Mouse (Mus musculus) midbrain, embryonic 16.5 days (tissue): ENCODE data around the gene Pkd1. TPM values are rescaled to one million over a fixed set of nuclear protein-coding genes. Genes with fewer than 3 reads are reported as not detected.

ENCODE experiments used
- ATAC-seq: fragments of 200-750 bp; cut with Nextera tagmentation; 2 replicates; pipeline ENCODE4 v1.8.0; 2017; ENCODE audit warnings: moderate TSS enrichment
- H3K27ac ChIP-seq: fragments of 300-500 bp; sonication (generic); 2 replicates; pipeline ENCODE4 v1.5.1; 2014; ENCODE audit warnings: mild to moderate bottlenecking, low read length, mixed read lengths
- H3K27me3 ChIP-seq: fragments of 300-500 bp; sonication (generic); 2 replicates; pipeline ENCODE4 v1.6.1; 2014; ENCODE audit warnings: low read depth, low read length, mixed read lengths; ENCODE audit not compliant: control insufficient read depth, insufficient read depth
- H3K36me3 ChIP-seq: fragments of 300-500 bp; sonication (generic); 2 replicates; pipeline ENCODE4 v1.6.1; 2014; ENCODE audit warnings: mild to moderate bottlenecking, low read length, moderate library complexity, mixed read lengths; ENCODE audit not compliant: control insufficient read depth, insufficient read depth
- H3K4me1 ChIP-seq: fragments of 300-500 bp; sonication (generic); 2 replicates; pipeline ENCODE4 v1.6.1; 2014; ENCODE audit warnings: mild to moderate bottlenecking, low read length, mixed read lengths; ENCODE audit not compliant: control insufficient read depth, insufficient read depth
- H3K4me2 ChIP-seq: fragments of 300-500 bp; sonication (generic); 2 replicates; pipeline ENCODE4 v1.6.1; 2014; ENCODE audit warnings: mild to moderate bottlenecking, low read length, mixed read lengths
- H3K4me3 ChIP-seq: fragments of 300-500 bp; sonication (generic); 2 replicates; pipeline ENCODE4 v1.5.1; 2014; ENCODE audit warnings: low read depth, mild to moderate bottlenecking, low read length, moderate library complexity, mixed read lengths
- H3K9ac ChIP-seq: fragments of 300-500 bp; sonication (generic); 2 replicates; pipeline ENCODE4 v1.6.1; 2014; ENCODE audit warnings: low read depth, low read length, mixed read lengths
- H3K9me3 ChIP-seq: fragments of 300-500 bp; sonication (generic); replicated peaks from 2 replicates; pipeline ENCODE4 v1.6.1; 2014; ENCODE audit warnings: mild to moderate bottlenecking, low read length, mixed read lengths; ENCODE audit not compliant: control insufficient read depth, poor library complexity, severe bottlenecking
- WGBS: fragments of 180-500 bp; shearing (Covaris S2); extraction: QIAGEN DNeasy Blood & Tissue Kit; methylation state at CpG from one replicate; pipeline ENCODE4 v1.1.7; 2014; 5-methylcytosine and 5-hydroxymethylcytosine counted together
- polyA plus RNA-seq: library from polyadenylated mRNA; unstranded; fragments of >200 nt; fragmentation: Nextera tagmentation; extraction: Ambion mirVana; gene quantifications from 2 replicates; pipeline ENCODE4 v1.2.1, GENCODE M21; 2015

Pkd1 gene
- polyA plus RNA-seq, 1 experiment from 2014 or later: 20.1 TPM

DNA sequence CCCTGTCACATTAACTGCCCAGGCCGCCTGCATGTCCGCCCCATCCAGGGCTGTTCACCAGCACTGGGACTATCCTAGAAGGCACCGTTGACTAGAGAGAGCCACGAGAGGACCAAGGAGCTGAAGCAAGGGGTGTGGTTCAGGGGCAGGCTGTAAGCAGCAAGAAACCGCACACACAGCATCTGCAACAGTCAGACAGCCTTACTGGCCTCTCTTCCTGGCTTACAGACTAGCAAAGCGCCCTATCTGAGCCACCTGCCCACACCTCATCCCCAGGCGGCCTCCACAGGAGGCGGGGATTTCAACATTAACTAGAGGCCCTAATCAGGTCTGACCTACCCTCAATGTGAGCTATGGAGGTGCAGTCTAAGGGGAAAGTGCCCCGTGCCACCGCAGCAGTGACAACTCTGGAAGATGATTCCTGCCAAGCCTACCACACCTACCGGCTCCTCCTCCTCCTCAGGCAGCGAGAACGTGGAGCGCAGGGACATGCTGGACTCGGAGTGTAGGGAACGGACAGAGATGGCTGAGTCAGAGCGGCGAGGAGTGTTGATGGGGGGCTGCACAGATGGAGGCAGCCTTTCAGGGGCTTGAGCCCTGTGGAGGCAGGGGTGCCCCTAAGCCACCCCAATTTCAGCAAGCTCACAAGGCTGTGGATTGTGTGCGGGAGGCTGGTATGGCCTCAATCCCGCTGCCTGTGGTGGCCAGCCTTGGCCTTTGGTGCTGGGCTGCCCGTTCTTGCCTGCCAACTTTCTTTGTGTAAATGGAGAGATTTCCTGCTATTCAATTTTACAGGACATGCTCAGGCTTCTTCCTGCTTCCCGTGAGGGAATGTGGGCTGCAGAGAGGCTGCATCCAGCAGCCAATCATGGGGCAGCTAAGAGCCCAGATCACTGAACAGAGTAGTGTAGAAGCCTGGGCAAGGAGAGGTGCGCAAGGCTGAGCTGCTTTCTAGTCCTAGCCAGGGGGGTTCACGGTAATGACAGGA lies 35.1 kb upstream of the Pkd1 start:
- Histone ChIP-seq H3K27ac (no peak overlapping the region; the same call in 1 of the 2 replicates), H3K4me1 (no peaks in the 10 kb centered on the region)

GRCm38 (mm10) chr17:24520450-24520849 lies 29.2 kb upstream of the Pkd1 start:
- 95% methylated on average over 4 of the region's 4 CpGs for WGBS
- Histone ChIP-seq H3K36me3 (peaks cover 21% of the 10 kb centered on the region), H3K9me3 (no peaks in the 10 kb centered on the region), H3K4me2 (no peak overlapping the region), H3K4me3 (no peak overlapping the region), H3K9ac (no peak overlapping the region), H3K27ac (no peak overlapping the region), H3K27me3 (no peaks in the 10 kb centered on the region), H3K4me1 (no peaks in the 10 kb centered on the region)
- ATAC-seq: no peak

More for the DNA sequence above, 35.1 kb upstream of the Pkd1 start:
- H3K9me3 ChIP-seq: no peaks in the 10 kb centered on the region
- H3K9ac ChIP-seq: no peak overlapping the region
- peaks cover 43% of the 10 kb centered on the region for H3K36me3 ChIP-seq
- H3K4me2 ChIP-seq: no peak overlapping the region
- H3K27me3 ChIP-seq: no peaks in the 10 kb centered on the region
- WGBS: 88% methylated on average over 24 of the region's 24 CpGs
- ATAC-seq: no peak
- no peak overlapping the region for H3K4me3 ChIP-seq

DNA sequence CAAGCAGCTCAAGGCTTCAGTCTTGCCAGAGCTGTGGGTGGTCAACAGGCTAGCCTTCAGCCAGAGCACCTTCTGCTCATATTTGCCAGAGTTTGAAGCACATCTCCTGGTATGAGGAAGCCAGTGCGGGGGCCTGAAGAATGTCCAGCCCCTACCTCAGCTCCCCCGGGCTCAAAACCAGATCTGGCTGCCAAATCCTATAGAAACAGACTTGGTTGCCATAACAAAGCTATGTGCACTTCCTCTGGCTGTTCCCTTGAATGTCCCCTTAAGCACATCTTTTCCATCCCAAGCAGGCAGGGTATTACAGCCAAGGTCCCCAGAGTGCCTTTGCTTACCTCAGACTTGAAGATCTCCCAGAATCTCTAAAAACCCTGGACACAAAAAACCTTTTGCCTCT lies 24.9 kb upstream of the Pkd1 start:
- no peak overlapping the region for H3K4me3 ChIP-seq
- H3K9me3 ChIP-seq: no peaks in the 10 kb centered on the region
- no peak overlapping the region for H3K9ac ChIP-seq
- ATAC-seq: no peak
- 84% methylated on average over 2 of the region's 2 CpGs for WGBS
- H3K4me1 ChIP-seq: peaks cover 23% of the 10 kb centered on the region
- H3K36me3 ChIP-seq: no peaks in the 10 kb centered on the region; the same call in 1 of the 2 replicates
- H3K27me3 ChIP-seq: no peaks in the 10 kb centered on the region
- H3K4me2 ChIP-seq: no peak overlapping the region
- H3K27ac ChIP-seq: no peak overlapping the region

DNA sequence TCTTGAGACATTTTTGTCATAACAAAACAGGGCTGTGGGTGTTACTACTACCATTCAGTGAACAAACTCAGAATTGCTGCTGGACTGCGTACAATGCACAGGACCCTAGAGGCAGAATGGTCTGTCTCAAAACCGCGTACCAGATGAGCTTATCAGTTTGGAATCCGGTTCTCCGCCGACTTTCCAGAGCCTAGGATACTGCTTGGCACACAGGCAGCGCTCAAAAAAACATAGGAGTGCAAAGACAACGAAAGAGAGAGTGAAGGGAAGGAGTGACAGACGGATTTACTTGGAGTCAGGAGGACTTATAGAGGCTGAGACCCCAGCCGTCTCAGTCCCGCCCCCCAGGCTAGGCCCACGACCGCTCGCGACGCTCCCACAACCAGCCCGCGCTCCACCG lies 22.3 kb upstream of the Pkd1 start:
- peak overlapping the region; percentile 77 for H3K4me2 ChIP-seq
- H3K4me1 ChIP-seq: peaks cover 31% of the 10 kb centered on the region
- H3K36me3 ChIP-seq: no peaks in the 10 kb centered on the region; the same call in 1 of the 2 replicates
- H3K4me3 ChIP-seq: peak overlapping the region; percentile 74
- under 1% methylated on average over 19 of the region's 19 CpGs for WGBS
- no peaks in the 10 kb centered on the region; the same call in 1 of the 2 replicates for H3K27me3 ChIP-seq
- no peaks in the 10 kb centered on the region for H3K9me3 ChIP-seq
- ATAC-seq: 0 out of 2 replicates have a peak, but pooled peaks have one; percentile 0
- peak overlapping the region; percentile 85 for H3K9ac ChIP-seq
- H3K27ac ChIP-seq: peak overlapping the region; percentile 85

DNA sequence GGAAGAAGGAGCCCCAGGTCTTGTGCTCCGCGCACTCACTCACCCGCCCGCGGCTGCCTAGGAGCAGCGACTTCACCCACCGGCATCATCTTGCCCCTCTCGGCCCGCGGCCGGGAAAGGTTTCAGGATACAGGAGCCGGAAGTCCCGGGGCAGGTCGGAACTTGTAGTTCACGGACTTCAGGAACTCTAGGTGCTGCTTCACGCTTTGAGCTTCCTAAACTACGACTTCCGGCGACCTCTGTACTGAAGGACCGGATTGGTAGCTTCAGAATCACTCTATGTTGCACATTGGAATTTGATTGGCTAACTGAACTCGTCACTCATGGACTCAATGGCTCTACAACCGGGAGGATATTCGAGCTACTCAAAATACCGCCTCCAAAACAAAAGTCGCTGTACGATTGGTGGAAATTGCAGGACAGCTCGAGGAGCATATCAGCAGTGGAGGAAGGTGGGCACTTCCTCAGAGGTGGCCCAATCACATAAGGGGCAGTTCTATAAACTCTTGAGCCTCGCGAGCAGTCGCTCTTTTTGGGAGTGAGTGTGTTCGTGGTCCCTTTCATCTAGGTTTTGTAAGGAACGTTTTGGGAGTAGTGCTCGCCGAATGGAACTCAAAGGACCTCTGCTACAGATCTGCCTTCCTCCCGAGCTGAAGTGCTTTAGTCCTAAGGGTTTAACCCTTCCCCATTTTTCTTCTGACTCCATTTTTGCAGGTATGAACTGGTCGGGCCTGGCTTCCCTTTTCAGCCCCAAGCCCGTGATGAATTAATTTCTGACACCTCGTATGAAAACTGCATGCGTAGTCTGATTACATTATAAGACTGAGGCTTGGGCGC lies 21.7 kb upstream of the Pkd1 start, which contains the start of gene Traf7:
Gene Traf7, minus strand, starts transcription at position 216 of the 837 bp plus-strand sequence.
- WGBS: under 1% methylated on average over 40 of the region's 40 CpGs
- Histone ChIP-seq H3K4me2 (peak within 1 kb of the TSS; percentile 94), H3K9me3 (no peaks in the 10 kb centered on the region), H3K9ac (peak within 1 kb of the TSS; percentile 85), H3K27me3 (no peaks in the 10 kb centered on the region; the same call in 1 of the 2 replicates), H3K27ac (peak within 1 kb of the TSS; percentile 85), H3K4me3 (peak within 1 kb of the TSS; percentile 74), H3K36me3 (no peaks in the 10 kb centered on the region; the same call in 1 of the 2 replicates), H3K4me1 (peaks cover 35% of the 10 kb centered on the region)
- ATAC-seq: peak; percentile 97

- WGBS: 0% methylated on average over 8 of the region's 8 CpGs
- peaks cover 41% of the 10 kb centered on the region for H3K4me1 ChIP-seq
- H3K4me2 ChIP-seq: peak overlapping the region; percentile 94
- H3K36me3 ChIP-seq: no peaks in the 10 kb centered on the region; the same call in 1 of the 2 replicates
- H3K9me3 ChIP-seq: no peaks in the 10 kb centered on the region
- H3K27me3 ChIP-seq: no peaks in the 10 kb centered on the region; the same call in 1 of the 2 replicates
- peak overlapping the region; percentile 48 for H3K4me3 ChIP-seq
- no peak for ATAC-seq
- peak overlapping the region; percentile 77 for H3K27ac ChIP-seq
- H3K9ac ChIP-seq: peak overlapping the region; percentile 64
Measured at GRCm38 (mm10) chr17:24528560-24528918, 21.1 kb upstream of the Pkd1 start.

- Histone ChIP-seq H3K9me3 (no peaks in the 10 kb centered on the region), H3K27me3 (no peaks in the 10 kb centered on the region; the same call in 1 of the 2 replicates), H3K27ac (peak overlapping the region; percentile 77; the same call in 1 of the 2 replicates), H3K4me3 (peak overlapping the region; percentile 48), H3K9ac (peak overlapping the region; percentile 64), H3K36me3 (no peaks in the 10 kb centered on the region; the same call in 1 of the 2 replicates), H3K4me1 (peaks cover 41% of the 10 kb centered on the region), H3K4me2 (peak overlapping the region; percentile 94)
- WGBS: under 1% methylated on average over 4 of the region's 4 CpGs
- ATAC-seq: no peak
Measured at GRCm38 (mm10) chr17:24529007-24529451, 20.6 kb upstream of the Pkd1 start.

DNA sequence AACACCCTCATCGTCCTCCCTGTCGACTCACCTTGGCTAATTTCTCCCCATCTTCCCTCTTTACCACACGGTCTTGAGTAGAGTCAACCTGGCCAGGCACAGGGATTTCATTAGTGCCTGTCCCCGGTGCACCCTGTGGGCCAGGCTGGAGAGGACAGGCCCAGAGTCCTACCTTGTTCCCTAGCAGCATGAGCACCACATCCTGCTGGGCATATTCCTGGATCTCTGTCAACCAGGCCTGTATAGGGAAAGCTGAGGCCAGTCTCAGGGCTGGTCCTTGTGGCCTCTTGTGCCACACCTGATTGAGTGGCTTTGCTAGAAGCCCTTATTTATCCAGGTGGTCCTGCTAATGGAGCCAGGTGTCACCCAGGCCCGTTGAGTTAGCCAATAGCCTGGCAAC lies 19.8 kb upstream of the Pkd1 start:
- H3K9me3 ChIP-seq: no peaks in the 10 kb centered on the region
- no peak for ATAC-seq
- WGBS: 25% methylated on average over 5 of the region's 5 CpGs
- H3K27me3 ChIP-seq: no peaks in the 10 kb centered on the region; the same call in 1 of the 2 replicates
- peak overlapping the region; percentile 48 for H3K4me3 ChIP-seq
- H3K9ac ChIP-seq: peak overlapping the region; percentile 64
- H3K27ac ChIP-seq: no peak overlapping the region
- peaks cover 41% of the 10 kb centered on the region for H3K4me1 ChIP-seq
- no peaks in the 10 kb centered on the region; the same call in 1 of the 2 replicates for H3K36me3 ChIP-seq
- H3K4me2 ChIP-seq: peak overlapping the region; percentile 94
